Mouse (Mus musculus) urinary bladder, adult 18-20 months (tissue): ENCODE data around the gene Mgrn1.
A peak's percentile ranks its signal among the peaks of the same experiment; 100 is the strongest.

Experiments
- DNase-seq, 2 experiments: peaks; one replicate each; pipeline ENCODE4 v3.0.0; 2022; ENCODE audit warnings: low spot score in 2 of 2, mixed read lengths in 2 of 2

Mgrn1 gene

GRCm38 (mm10) chr16:4979755-4980380 is 93.8 kb downstream of the Mgrn1 start:
- DNase-seq: peak in 1 of 2 experiments; percentile 12

GRCm38 (mm10) chr16:4984717-4985116 is 98.7 kb downstream of the Mgrn1 start:
- no peak for DNase-seq
